Mouse (Mus musculus) G1E (cell line): ENCODE measurements around the gene Bnip2.

Source experiments
- CTCF ChIP-seq: IDR thresholded peaks from 2 replicates; pipeline ENCODE4 v1.5.1; 2012; ENCODE audit warnings: low read depth, low read length, inconsistent platforms, mixed read lengths
- TAL1 ChIP-seq: conservative IDR thresholded peaks from 2 replicates; pipeline ENCODE4 v1.6.1; 2012; ENCODE audit warnings: low read depth, low read length, inconsistent platforms, mixed read lengths

- TF ChIP-seq CTCF (no peak), TAL1 (no peak)
Observed at GRCm38 (mm10) chr9:70021610-70022009, 32.3 kb downstream of the Bnip2 start.
